Mouse (Mus musculus) left cerebral cortex, postnatal 10 days (tissue): ENCODE data around the gene Rftn1. TPM values are rescaled to one million over a fixed set of nuclear protein-coding genes. Genes with fewer than 3 reads are reported as not detected.

ENCODE experiments used
- total RNA-seq, 2 experiments: library from RNA; stranded (reverse); gene quantifications; 2 replicates each; pipeline ENCODE4 v1.2.3; 2021

Rftn1 gene
- total RNA-seq, 2 experiments from 2014 or later = 12.5 to 13.2 TPM

Other genes starting within 250 kb of the Rftn1 start
- 1 to 10 TPM; 2.5 to 2.6 TPM for gene Dazl, start 103.0 kb upstream of the Rftn1 start, total RNA-seq